Mouse (Mus musculus) E14TG2a.4 (cell line): ENCODE results near the gene Shisa5.

ENCODE experiments used
- CTCF ChIP-seq: conservative IDR thresholded peaks from 2 replicates; pipeline ENCODE4 v1.5.1; 2014; ENCODE audit warnings: low read length
- NANOG ChIP-seq: IDR thresholded peaks from 2 replicates; pipeline ENCODE4 v1.6.1; 2014; ENCODE audit warnings: borderline replicate concordance, low read length, mixed read lengths
- POU5F1 ChIP-seq: IDR thresholded peaks from 2 replicates; pipeline ENCODE4 v1.6.1; 2014; ENCODE audit warnings: low read length, borderline replicate concordance

DNA sequence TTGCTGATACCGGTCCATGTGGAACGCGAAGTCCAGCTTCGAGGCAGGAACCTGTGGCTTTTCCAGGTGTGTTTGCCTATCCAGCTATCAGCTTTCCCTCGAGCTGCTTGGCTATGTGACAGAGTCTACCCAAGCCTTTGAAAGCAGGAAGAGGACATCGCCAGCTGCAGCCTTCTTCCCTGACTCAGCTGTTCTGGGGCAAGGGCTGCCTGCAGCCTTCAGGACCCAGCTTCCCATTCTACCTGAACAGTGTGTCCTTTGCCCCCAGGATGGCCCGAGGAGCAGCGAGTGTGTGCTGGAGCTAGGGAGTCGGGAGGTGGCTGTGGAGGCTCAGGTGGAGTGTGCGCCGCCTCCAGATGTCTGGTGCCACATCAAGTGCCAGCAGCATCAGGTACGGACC lies 67.3 kb downstream of the Shisa5 start:
- TF ChIP-seq CTCF, result no peak
- no peak for TF ChIP-seq NANOG
- no peak for TF ChIP-seq POU5F1
